Mouse (Mus musculus) heart, postnatal 0 days (tissue): Measurements from ENCODE around the gene Ccl2.

Experiments
- CTCF ChIP-seq: IDR thresholded peaks from 2 replicates; pipeline ENCODE4 v1.5.1; 2016; ENCODE audit warnings: antibody characterized with exemption, control low read depth, low read depth
- EP300 ChIP-seq: IDR thresholded peaks from 2 replicates; pipeline ENCODE4 v1.6.1; 2016; ENCODE audit warnings: antibody characterized with exemption, low read depth

GRCm38 (mm10) chr11:82057646-82058045 is 22.3 kb downstream of the Ccl2 start, which contains the start of gene Ccl11:
- TF ChIP-seq CTCF (no peak), EP300 (no peak)
